Mouse (Mus musculus) forebrain, postnatal 0 days (tissue): ENCODE data around the gene Gm10521. TPM values are rescaled to one million over a fixed set of nuclear protein-coding genes. Genes with fewer than 3 reads are reported as not detected.
"Not testable (repeated sequence)": the region's sequence is repeated elsewhere in the genome, so short reads cannot be mapped to it uniquely, and the experiment has no call there.

ENCODE experiments used
- ATAC-seq: fragments of 200-750 bp; cut with Nextera tagmentation; 2 replicates; pipeline ENCODE4 v1.8.0; 2017; ENCODE audit warnings: mild to moderate bottlenecking, moderate library complexity
- DNase-seq: peaks from one replicate; pipeline ENCODE4 v3.0.0-alpha.2; 2015
- H3K27ac ChIP-seq: fragments of 300-500 bp; sonication (generic); 2 replicates; pipeline ENCODE4 v1.5.1; 2014; ENCODE audit warnings: low read depth, mild to moderate bottlenecking, antibody characterized with exemption, low read length, moderate library complexity, mixed read lengths
- H3K27me3 ChIP-seq: fragments of 300-500 bp; sonication (generic); 2 replicates; pipeline ENCODE4 v1.6.1; 2014; ENCODE audit warnings: mild to moderate bottlenecking, low read length, mixed read lengths; ENCODE audit not compliant: insufficient read depth
- H3K36me3 ChIP-seq: fragments of 300-500 bp; sonication (generic); 2 replicates; pipeline ENCODE4 v1.6.1; 2014; ENCODE audit warnings: mild to moderate bottlenecking, moderate library complexity; ENCODE audit not compliant: insufficient read depth
- H3K4me1 ChIP-seq: fragments of 300-500 bp; sonication (generic); 2 replicates; pipeline ENCODE4 v1.6.1; 2014; ENCODE audit warnings: antibody characterized with exemption; ENCODE audit not compliant: insufficient read depth
- H3K4me2 ChIP-seq: fragments of 300-500 bp; sonication (generic); 2 replicates; pipeline ENCODE4 v1.6.1; 2014; ENCODE audit warnings: low read depth, mild to moderate bottlenecking, moderate library complexity
- H3K4me3 ChIP-seq: fragments of 300-500 bp; sonication (generic); 2 replicates; pipeline ENCODE4 v1.5.1; 2014; ENCODE audit warnings: low read depth, low read length, mixed read lengths
- H3K9ac ChIP-seq: fragments of 300-500 bp; sonication (generic); 2 replicates; pipeline ENCODE4 v1.6.1; 2014; ENCODE audit warnings: mild to moderate bottlenecking
- H3K9me3 ChIP-seq: fragments of 300-500 bp; sonication (generic); 2 replicates; pipeline ENCODE4 v1.6.1; 2016; ENCODE audit warnings: low read length
- CTCF ChIP-seq: sonication (generic); IDR thresholded peaks from 2 replicates; pipeline ENCODE4 v1.5.1; 2016; ENCODE audit warnings: antibody characterized with exemption, control low read depth, low read depth
- WGBS: fragments of 180-500 bp; shearing (Covaris S2); extraction: QIAGEN DNeasy Blood & Tissue Kit; methylation state at CpG from one replicate; pipeline ENCODE4 v1.1.7; 2014; 5-methylcytosine and 5-hydroxymethylcytosine counted together
- polyA plus RNA-seq: library from polyadenylated mRNA; unstranded; fragments of >200 nt; fragmentation: Nextera tagmentation; extraction: Ambion mirVana; gene quantifications from 2 replicates; pipeline ENCODE4 v1.2.1, GENCODE M21; 2015
- total RNA-seq: library from RNA; depleted of rRNA; stranded (reverse); fragments of >200 nt; gene quantifications from 2 replicates; pipeline ENCODE4 v1.2.3, GENCODE M21; 2014; rRNA removed

Gene Gm10521
- total RNA-seq: 0.08 TPM in 1 of 2 replicates, not detected in the other
- polyA plus RNA-seq: not detected in 2 replicates

- H3K4me3 ChIP-seq, H3K9me3 ChIP-seq, H3K27ac ChIP-seq, ATAC-seq, H3K4me1 ChIP-seq, H3K9ac ChIP-seq, H3K4me2 ChIP-seq, H3K27me3 ChIP-seq, DNase-seq, H3K36me3 ChIP-seq: not testable (repeated sequence)
- WGBS: 86% methylated on average over 5 of the region's 5 CpGs
Observed at GRCm38 (mm10) chr1:171895364-171895763, at the start of gene Gm10521. Gene Gm10521 (plus strand): TSS chr1:171895664.

- Histone ChIP-seq H3K9ac (no peak overlapping the region), H3K27ac (no peak overlapping the region), H3K27me3 (no peaks in the 10 kb centered on the region), H3K4me1 (no peaks in the 10 kb centered on the region), H3K36me3 (no peaks in the 10 kb centered on the region), H3K9me3 (no peaks in the 10 kb centered on the region), H3K4me3 (no peak overlapping the region), H3K4me2 (no peak overlapping the region)
- no peak for TF ChIP-seq CTCF
- ATAC-seq (no peak), DNase-seq (no peak)
Observed at GRCm38 (mm10) chr1:171848201-171848600, 47.3 kb upstream of the Gm10521 start.

GRCm38 (mm10) chr1:171848757-171849156 is 46.7 kb upstream of the Gm10521 start:
- H3K9me3 ChIP-seq: no peaks in the 10 kb centered on the region
- no peaks in the 10 kb centered on the region for H3K36me3 ChIP-seq
- H3K9ac ChIP-seq: no peak overlapping the region
- H3K4me2 ChIP-seq: no peak overlapping the region
- TF ChIP-seq CTCF: no peak
- H3K4me1 ChIP-seq: no peaks in the 10 kb centered on the region
- no peaks in the 10 kb centered on the region for H3K27me3 ChIP-seq
- no peak overlapping the region for H3K27ac ChIP-seq
- no peak for ATAC-seq
- no peak overlapping the region for H3K4me3 ChIP-seq
- 86% methylated on average over 4 of the region's 4 CpGs for WGBS
- no peak for DNase-seq

- Histone ChIP-seq H3K9me3 (no peaks in the 10 kb centered on the region), H3K4me2 (no peak overlapping the region), H3K27me3 (no peaks in the 10 kb centered on the region), H3K36me3 (no peaks in the 10 kb centered on the region), H3K4me3 (no peak overlapping the region), H3K27ac (no peak overlapping the region), H3K4me1 (no peaks in the 10 kb centered on the region), H3K9ac (no peak overlapping the region)
- ATAC-seq (no peak), DNase-seq (no peak)
- 85% methylated on average over 5 of the region's 5 CpGs for WGBS
- no peak for TF ChIP-seq CTCF
Observed at GRCm38 (mm10) chr1:171849454-171849853, 46.0 kb upstream of the Gm10521 start.

- no peak for TF ChIP-seq CTCF
- Histone ChIP-seq H3K27ac (no peak overlapping the region), H3K9me3 (no peaks in the 10 kb centered on the region), H3K27me3 (no peaks in the 10 kb centered on the region), H3K9ac (no peak overlapping the region), H3K4me3 (no peak overlapping the region), H3K36me3 (no peaks in the 10 kb centered on the region), H3K4me1 (no peaks in the 10 kb centered on the region), H3K4me2 (no peak overlapping the region)
- DNase-seq: no peak
- WGBS: 86% methylated on average over 4 of the region's 4 CpGs
- no peak for ATAC-seq
Observed at GRCm38 (mm10) chr1:171865467-171865866, 30.0 kb upstream of the Gm10521 start.

GRCm38 (mm10) chr1:171886989-171887388 is 8.5 kb upstream of the Gm10521 start:
- Histone ChIP-seq H3K4me2 (no peak overlapping the region), H3K27me3 (no peaks in the 10 kb centered on the region), H3K36me3 (no peaks in the 10 kb centered on the region), H3K4me3 (no peak overlapping the region), H3K9me3 (no peaks in the 10 kb centered on the region), H3K4me1 (no peaks in the 10 kb centered on the region), H3K9ac (no peak overlapping the region), H3K27ac (no peak overlapping the region)
- no peak for TF ChIP-seq CTCF
- 65% methylated on average over 1 of the region's 1 CpGs for WGBS
- DNase-seq (peak; percentile 4), ATAC-seq (0 out of 2 replicates have a peak, but pooled peaks have one; percentile 8)

GRCm38 (mm10) chr1:171904011-171904410 is 8.5 kb downstream of the Gm10521 start:
- ATAC-seq (no peak), DNase-seq (no peak)
- Histone ChIP-seq H3K36me3 (no peaks in the 10 kb centered on the region), H3K27ac (no peak overlapping the region), H3K9ac (no peak overlapping the region), H3K4me3 (no peak overlapping the region), H3K4me1 (no peaks in the 10 kb centered on the region), H3K27me3 (no peaks in the 10 kb centered on the region), H3K4me2 (no peak overlapping the region), H3K9me3 (no peaks in the 10 kb centered on the region)
- no peak for TF ChIP-seq CTCF
- 84% methylated on average over 1 of the region's 1 CpGs for WGBS
